Mouse (Mus musculus) lung, postnatal 14 days (tissue): Measurements from ENCODE around the gene Lrrc63.

Experiments
- DNase-seq: peaks from one replicate; pipeline ENCODE4 v3.0.0; 2021

Lrrc63 gene

GRCm38 (mm10) chr14:75136119-75136966, 5.7 kb upstream of the Lrrc63 start:
- peak; percentile 25 for DNase-seq

DNA sequence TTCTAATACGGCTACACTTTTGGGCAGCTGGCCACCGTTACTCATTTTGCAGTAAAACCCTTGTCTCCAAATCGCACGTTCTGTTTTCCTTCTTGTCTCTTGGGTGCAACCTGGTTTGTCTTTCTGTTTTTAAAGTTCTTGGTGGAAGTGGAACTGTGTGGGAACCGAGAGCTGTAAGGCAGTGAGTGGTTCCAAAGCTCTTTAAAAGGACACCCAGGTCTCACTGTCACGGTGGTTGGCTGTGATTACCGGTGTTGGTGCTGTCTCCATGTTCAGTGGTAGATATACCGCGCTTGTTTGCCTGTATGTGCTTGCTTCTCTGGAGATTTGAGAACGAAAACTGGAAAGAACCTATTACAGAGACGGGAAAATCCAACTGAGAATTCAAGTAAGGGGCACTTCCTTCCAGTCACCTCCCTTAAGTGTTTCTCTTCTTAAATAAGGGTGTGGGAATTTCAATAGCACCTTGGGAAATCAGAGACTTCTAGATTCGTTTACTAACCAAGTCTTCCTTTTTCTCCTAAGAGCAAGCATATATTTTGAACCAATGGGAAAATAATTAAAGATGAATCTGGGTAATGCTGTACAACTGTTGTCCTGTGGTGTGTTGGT, 749 bp upstream of the Lrrc63 start:
- DNase-seq, result no peak

DNA sequence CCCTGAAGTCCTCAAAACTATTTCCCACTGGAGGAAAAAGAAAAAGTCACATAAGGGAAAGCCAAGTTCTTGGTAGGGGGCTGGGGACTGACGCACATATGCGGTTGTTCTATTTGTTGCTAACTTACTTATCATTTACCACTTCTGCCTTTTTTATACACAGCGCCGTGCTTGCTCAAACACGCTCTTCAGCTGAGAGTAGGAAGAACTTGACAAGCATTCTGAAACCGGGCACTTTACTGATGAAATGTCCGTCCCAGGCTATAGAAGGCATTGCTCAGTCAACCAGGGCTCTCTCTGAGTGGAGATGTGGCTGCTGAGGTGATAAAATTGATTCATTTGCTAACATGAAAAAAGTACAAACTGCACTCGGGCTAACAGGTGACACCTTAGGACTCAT, 9.0 kb downstream of the Lrrc63 start:
- DNase-seq, result no peak

GRCm38 (mm10) chr14:75102956-75103355, 27.7 kb downstream of the Lrrc63 start:
- DNase-seq, result no peak

- DNase-seq, result peak; percentile 28
Measured at GRCm38 (mm10) chr14:75077946-75078345, 52.7 kb downstream of the Lrrc63 start.

DNA sequence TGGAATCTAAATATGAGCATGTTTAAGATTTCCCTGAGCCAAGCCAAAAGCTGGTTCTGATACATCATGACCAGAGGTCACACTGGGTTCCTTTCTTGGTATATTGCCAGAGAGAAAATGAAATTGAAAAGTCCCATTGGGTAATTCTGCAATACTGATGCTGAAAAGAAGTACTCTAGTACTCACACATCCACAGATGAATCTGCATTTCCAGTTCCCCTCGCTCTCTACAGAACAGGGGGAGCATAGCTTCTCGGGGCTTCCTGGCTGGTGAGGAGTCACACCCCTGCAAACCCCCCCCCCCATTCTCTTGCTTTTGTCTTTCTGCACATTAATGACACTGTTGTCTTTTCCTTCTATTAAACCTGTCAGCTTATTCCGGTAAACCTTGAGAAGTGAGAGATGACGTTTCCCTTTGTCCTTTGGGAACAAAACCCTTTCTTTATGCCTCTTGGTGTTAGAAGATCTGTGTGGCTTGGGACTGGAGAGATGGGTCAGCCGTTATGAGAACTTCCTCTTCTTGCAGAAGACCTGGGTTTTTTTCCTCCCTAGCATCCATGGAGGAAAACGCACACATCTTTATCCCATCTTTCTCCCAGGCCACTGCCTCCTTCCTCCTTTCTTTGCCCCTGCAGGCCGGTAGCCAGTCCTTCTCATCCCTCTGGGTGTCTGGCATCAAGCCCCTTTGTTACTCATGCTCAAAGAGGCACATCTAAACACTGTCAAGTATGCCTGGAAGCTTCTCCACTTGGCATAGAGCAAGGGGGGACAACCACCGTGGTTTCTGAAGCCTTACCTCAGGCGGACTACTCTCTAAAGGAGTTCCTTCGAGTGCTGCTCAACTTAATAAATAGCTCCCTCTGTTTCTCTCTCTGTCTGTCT, 55.1 kb downstream of the Lrrc63 start:
- no peak for DNase-seq

DNA sequence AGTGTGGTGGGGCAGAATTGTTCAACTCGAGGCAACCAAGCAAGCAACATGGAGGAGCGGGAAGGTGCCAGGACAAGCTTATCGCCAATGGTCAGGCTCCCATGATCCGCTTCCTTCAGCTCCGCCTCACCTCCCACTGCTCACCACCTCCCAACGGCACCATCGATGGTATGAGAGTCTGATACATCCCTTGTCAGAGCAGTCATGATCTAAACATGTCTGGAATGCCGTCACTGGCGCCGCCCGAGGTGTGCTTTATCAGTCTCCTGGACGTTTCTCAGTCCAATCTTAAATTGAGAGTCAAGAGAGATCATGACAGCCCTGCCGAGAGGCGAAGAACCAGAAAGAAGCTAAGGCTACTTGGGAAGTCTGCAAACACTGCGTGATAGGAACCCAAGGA, 59.6 kb downstream of the Lrrc63 start:
- DNase-seq, result no peak

DNA sequence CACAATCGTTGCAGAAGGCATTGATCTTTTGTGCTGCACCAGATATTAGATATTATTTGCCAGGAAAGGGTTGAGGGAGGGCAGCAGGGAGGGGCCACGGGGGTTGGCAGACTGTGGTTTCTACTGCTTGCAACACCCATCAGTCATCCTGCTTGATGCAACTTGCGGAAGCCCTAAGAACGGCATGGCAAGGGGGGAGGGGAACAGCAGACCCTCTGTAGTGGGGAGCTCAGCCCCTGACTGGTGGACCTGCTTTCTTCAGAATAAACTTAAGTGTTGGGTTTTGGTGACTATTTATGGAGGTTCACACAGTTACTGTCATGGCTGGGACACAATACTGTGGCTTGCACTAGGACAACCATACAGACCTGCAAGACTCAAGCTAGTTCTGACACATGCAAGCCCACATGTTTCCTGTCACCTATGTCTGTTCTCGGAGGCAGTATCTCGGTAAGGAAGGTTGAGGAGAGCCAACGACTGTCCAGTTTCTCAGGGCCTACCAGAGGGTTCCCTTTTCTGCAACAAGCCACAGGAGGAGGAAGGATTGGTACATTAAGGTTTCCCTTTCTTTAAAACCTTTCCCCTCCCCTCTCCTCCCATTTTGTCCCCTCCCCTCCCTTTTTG, 61.2 kb downstream of the Lrrc63 start:
- peak; percentile 25 for DNase-seq

DNA sequence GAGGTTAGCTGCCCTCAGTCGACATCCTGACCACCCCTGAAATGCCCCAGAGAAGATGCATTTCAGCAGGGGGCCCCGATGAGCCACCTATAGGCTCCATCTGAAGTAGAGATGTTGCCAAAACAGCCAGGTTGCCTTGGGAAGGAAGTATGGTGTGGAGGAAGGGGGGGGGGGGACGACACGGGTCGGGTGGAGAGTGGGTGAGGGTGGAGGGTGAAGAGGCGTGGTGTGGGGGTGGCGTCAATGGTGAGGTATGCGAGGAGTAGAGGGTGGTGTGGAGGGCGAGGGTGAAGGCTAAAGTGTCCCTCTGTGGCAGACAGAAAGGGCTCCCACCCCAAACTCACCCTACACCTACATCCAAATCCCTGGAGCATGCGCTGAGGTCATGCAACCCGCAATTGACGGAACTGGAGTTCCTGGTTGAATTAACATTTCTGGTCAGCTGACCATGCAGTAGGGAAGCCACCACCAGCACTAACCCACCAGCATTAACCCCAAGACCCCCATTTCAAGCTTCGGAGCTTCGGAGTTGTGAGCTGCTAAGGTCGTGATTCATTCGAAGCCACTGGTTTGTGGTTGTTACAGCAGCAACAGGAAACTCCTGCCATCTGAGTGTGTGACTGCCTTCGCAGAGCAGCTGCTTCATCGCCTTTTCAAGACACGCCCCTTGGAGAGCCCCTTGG, 62.1 kb downstream of the Lrrc63 start:
- peak; percentile 17 for DNase-seq

DNA sequence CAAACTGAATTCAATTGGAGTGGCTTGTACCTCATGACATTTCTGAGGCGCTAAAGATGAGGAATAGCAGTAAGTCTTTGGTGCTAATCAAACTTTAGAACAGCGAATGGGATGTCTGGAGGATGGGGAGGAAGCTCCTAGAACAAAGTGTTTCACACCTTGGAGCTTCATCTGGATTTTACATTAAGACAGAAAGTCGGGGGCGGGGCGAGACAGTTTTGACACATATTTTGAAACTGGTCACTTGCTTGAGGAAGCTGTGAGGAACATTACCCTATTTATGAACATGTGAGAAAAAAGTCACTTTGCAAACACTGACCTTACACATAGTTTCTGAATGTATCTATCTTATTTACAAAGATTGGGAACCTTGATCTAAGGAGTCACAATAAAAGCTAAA, 65.5 kb downstream of the Lrrc63 start:
- DNase-seq, result peak; percentile 31

- DNase-seq, result peak; percentile 12
Measured at GRCm38 (mm10) chr14:75064520-75064919, 66.2 kb downstream of the Lrrc63 start.

DNA sequence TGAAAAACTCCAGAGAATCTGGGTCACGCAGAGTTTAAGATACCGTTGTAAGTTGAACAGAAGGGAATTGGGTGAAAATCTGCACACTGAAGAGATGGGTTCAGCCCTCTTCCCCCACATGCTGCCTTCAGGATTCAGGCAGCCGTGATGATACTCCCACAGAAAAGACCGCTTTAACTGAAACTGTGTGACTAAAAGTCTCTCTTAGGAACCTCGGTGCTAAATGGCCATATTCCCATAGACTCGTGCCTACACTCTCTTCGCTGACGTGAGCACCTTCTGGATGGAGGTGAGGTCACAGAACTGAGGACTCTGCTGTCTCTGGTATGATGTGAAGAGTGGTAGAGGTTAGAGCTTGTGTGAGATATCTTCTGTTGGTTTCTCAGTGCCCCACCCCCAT, 66.7 kb downstream of the Lrrc63 start:
- no peak for DNase-seq

DNA sequence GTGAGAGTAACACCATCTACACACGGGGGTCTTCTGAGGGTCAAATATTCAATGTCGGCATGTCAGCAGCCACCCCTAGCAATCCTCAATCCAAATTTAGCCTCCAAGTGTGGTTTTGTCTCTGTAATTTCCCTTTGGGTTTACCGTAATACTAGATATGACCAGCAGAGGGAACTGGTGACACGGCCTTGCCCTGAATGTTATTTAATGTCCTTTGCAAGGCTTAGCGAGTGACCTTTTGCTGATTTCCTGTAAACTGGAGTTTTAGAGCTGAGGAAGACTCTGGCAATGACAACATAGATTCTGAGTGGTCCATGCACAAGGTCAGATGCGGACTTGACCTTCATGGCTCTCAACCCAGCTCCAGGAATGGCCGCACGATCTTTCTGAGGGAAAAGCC, 70.1 kb downstream of the Lrrc63 start:
- peak; percentile 58 for DNase-seq

DNA sequence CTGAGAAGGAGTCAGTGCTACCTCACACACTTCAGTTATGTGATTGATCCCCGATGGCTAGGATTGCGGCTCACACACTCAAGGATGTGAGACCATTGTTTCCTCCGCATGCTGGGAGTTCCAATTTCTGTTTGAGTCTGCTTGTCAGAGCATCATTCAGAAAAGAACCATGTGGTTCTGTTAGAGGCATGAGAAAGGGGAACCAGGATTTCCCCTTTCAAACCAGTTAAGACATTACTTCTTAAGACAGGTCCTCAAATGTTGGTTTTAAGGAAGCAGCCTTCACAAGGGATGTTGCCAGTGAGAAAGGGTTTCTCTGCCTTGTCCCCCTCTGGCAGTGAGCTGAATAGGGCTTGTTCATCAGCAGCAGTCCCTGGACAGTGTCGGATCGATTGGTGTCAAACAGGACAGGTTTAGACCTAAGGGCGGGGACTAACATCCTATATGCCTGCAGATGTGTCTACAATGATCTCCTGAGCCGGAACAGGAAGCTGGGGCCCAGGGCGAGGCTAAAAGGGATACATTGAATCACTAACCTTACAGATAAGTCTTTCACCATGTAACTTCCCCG, 73.7 kb downstream of the Lrrc63 start:
- DNase-seq, result no peak

GRCm38 (mm10) chr14:75054455-75055343, 76.0 kb downstream of the Lrrc63 start:
- DNase-seq, result no peak

- DNase-seq, result no peak
Measured at GRCm38 (mm10) chr14:75052451-75052850, 78.2 kb downstream of the Lrrc63 start.

DNA sequence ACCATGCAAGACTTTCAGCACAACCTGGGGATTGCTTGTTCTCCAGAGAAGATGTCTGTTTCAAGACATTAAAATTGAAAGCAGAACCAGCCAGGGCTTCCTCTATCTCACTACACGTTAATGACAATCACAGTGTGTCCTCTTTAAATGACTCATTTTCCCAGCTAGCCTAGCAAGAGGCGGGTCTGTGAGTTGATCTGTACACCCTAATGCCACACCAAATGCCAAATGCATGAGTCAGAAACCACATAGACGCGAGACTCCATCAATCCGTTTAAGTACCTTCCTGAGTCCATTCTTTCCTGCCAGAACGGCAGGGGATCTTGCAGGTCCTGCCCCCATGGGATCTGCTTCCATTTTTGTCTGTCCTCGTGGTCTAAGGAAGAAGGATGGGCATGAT, 85.5 kb downstream of the Lrrc63 start:
- DNase-seq, result no peak

DNA sequence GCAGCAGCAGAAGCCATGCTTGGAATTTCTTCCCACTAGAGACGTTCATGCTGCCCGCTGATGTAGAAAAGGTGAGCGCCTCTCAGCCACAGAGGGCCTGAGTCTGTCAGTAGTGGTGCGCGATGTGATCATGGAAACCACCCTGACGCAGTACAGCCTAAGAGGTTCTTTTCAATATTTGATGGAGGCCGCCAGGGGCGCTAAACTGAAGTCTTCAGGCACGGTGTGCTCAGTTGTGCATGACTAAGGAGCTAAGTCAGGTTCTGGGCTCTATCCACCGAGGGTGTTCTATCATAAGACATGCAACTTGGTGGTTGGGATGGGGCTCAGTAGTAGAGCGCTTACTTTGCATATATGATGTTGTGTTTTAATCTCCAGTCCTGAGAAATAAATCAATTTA, 95.2 kb downstream of the Lrrc63 start:
- no peak for DNase-seq
